Mouse (Mus musculus): ENCODE data around the gene Mgll. TPM values are rescaled to one million over a fixed set of nuclear protein-coding genes. Genes with fewer than 3 reads are reported as not detected.

Gene Mgll
- polyA plus RNA-seq, 1 experiment from 2014 or later: 4.4 TPM

GRCm38 (mm10) chr6:88746271-88746670 lies 22.1 kb downstream of the Mgll start:
- no peak for DNase-seq (ENCODE audit: low spot score)
- ATAC-seq (replicated peaks; ENCODE audit: low FRiP score): no peak
- Histone ChIP-seq H3K36me3 (ENCODE audit: control insufficient read depth, insufficient read depth, low read length) (no peaks in the 10 kb centered on the region), H3K27ac (ENCODE audit: low read depth, low read length) (no peak overlapping the region), H3K9me3 (ENCODE audit: control insufficient read depth, low read length) (no peaks in the 10 kb centered on the region), H3K4me1 (replicated peaks; ENCODE audit: control insufficient read depth, insufficient read depth, low read length) (no peaks in the 10 kb centered on the region), H3K4me3 (ENCODE audit: low read depth, low read length) (no peak overlapping the region), H3K4me2 (ENCODE audit: low read depth, low read length, severe bottlenecking) (no peak overlapping the region), H3K9ac (ENCODE audit: low read length) (no peak overlapping the region), H3K27me3 (ENCODE audit: control insufficient read depth, insufficient read depth, low read length) (no peaks in the 10 kb centered on the region)
- 85% methylated on average over 8 of the region's 8 CpGs for WGBS

DNA sequence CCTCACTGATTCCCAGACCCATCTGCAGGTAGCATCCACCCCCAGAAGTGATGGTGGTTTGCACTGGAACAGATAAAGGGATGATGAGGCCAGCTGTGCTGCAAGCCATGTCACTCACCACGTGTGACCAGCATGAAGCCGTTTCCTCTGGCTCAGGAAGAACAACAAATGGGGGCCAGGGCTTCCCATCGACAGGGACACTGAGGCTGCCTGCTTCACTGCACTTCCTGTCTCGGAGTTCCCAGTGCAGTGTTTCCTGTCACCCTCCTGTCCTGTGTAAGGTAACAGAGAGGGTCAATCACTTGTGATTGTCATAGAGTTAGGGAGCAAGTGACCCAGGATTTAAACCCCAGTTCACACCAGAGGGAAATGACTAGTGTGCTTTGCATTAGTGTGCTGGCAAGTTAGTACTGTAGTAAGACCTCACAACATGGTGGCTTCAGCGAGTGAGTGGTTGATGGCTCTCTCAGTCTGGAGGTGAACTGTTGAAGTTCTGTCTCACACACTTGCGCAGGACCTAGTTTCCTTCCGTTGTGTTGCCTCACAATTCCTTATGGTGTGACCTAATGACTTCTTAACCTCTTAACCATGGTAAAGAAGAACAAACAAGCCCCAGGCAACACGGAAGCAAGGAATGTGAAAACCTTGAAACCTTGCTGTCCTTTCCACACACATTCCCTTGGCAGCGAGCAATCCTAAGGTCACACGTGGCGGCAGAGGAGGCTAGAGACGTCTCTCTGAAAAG lies 23.3 kb downstream of the Mgll start:
- no peaks in the 10 kb centered on the region for H3K36me3 ChIP-seq (ENCODE audit: control insufficient read depth, insufficient read depth, low read length)
- no peak for DNase-seq (ENCODE audit: low spot score)
- no peak overlapping the region for H3K9ac ChIP-seq (ENCODE audit: low read length)
- WGBS: 80% methylated on average over 12 of the region's 12 CpGs
- H3K4me2 ChIP-seq (ENCODE audit: low read depth, low read length, severe bottlenecking): no peak overlapping the region
- no peak for ATAC-seq (replicated peaks; ENCODE audit: low FRiP score)
- no peak overlapping the region for H3K27ac ChIP-seq (ENCODE audit: low read depth, low read length)
- no peaks in the 10 kb centered on the region for H3K4me1 ChIP-seq (replicated peaks; ENCODE audit: control insufficient read depth, insufficient read depth, low read length)
- H3K27me3 ChIP-seq (ENCODE audit: control insufficient read depth, insufficient read depth, low read length): no peaks in the 10 kb centered on the region
- no peak overlapping the region for H3K4me3 ChIP-seq (ENCODE audit: low read depth, low read length)
- H3K9me3 ChIP-seq (ENCODE audit: control insufficient read depth, low read length): no peaks in the 10 kb centered on the region

DNA sequence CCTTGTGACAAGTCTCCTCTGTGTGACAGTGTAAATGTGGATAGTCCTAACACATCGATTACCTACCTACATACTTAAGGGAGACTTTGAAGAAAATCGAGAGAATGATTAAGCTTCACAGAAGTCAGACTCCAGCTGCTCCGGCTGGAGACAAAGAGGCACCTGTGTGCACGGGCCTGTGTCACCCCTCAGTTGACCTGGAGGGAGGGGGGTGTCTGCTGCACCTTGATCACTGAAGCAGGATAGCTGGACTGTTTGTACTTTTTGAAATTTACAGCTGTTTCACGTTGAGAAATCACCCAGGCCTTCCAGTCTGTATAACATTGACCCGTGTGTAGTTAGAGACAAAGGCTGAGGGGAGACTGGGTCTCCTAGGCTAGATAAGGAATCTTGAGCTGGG lies 26.7 kb downstream of the Mgll start:
- no peak for DNase-seq (ENCODE audit: low spot score)
- Histone ChIP-seq H3K4me3 (ENCODE audit: low read depth, low read length) (no peak overlapping the region), H3K27me3 (ENCODE audit: control insufficient read depth, insufficient read depth, low read length) (no peaks in the 10 kb centered on the region), H3K36me3 (ENCODE audit: control insufficient read depth, insufficient read depth, low read length) (no peaks in the 10 kb centered on the region), H3K27ac (ENCODE audit: low read depth, low read length) (no peak overlapping the region), H3K9me3 (ENCODE audit: control insufficient read depth, low read length) (no peaks in the 10 kb centered on the region), H3K4me2 (ENCODE audit: low read depth, low read length, severe bottlenecking) (no peak overlapping the region), H3K9ac (ENCODE audit: low read length) (no peak overlapping the region), H3K4me1 (replicated peaks; ENCODE audit: control insufficient read depth, insufficient read depth, low read length) (0 out of 2 replicates have a peak, but pooled peaks cover 2% of the 10 kb centered on the region)
- WGBS: 69% methylated on average over 6 of the region's 6 CpGs
- ATAC-seq (replicated peaks; ENCODE audit: low FRiP score): no peak

DNA sequence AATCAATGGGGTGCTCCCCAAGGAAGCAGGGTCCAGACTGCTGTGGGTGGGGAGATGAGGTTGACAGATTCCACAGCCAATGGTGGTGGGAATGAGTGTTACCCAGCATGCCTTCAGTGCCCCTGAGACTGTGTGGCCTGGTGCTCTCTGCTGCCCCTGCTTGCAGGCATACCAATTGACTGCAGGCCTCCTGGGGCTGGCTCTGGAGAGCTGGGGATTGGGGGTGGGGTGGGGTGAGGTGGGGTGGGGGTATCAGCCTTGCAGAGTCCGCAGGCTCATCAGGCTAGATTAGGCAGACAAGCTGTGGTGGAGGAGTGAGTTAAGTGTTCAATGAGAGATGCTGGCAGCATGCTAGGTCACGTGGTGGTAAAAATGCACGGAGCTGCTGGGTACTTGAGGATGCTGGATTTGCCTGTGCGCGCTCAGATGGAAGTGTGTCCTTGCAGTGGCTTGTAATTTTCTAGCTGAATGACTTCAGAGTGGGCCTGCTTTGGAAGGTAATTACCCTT lies 28.6 kb downstream of the Mgll start:
- ATAC-seq (replicated peaks; ENCODE audit: low FRiP score) (peak; percentile 61; the same call in 1 of the 2 replicates), DNase-seq (ENCODE audit: low spot score) (no peak)
- Histone ChIP-seq H3K4me2 (ENCODE audit: low read depth, low read length, severe bottlenecking) (no peak overlapping the region), H3K9ac (ENCODE audit: low read length) (no peak overlapping the region), H3K27ac (ENCODE audit: low read depth, low read length) (no peak overlapping the region), H3K4me3 (ENCODE audit: low read depth, low read length) (no peak overlapping the region), H3K36me3 (ENCODE audit: control insufficient read depth, insufficient read depth, low read length) (no peaks in the 10 kb centered on the region), H3K4me1 (replicated peaks; ENCODE audit: control insufficient read depth, insufficient read depth, low read length) (0 out of 2 replicates have a peak, but pooled peaks cover 2% of the 10 kb centered on the region), H3K9me3 (ENCODE audit: control insufficient read depth, low read length) (no peaks in the 10 kb centered on the region), H3K27me3 (ENCODE audit: control insufficient read depth, insufficient read depth, low read length) (no peaks in the 10 kb centered on the region)
- WGBS: 34% methylated on average over 5 of the region's 5 CpGs

- ATAC-seq (replicated peaks; ENCODE audit: low FRiP score): no peak
- no peaks in the 10 kb centered on the region for H3K9me3 ChIP-seq (ENCODE audit: control insufficient read depth, low read length)
- no peak overlapping the region for H3K27ac ChIP-seq (ENCODE audit: low read depth, low read length)
- no peaks in the 10 kb centered on the region for H3K27me3 ChIP-seq (ENCODE audit: control insufficient read depth, insufficient read depth, low read length)
- DNase-seq (ENCODE audit: low spot score): no peak
- H3K4me1 ChIP-seq (replicated peaks; ENCODE audit: control insufficient read depth, insufficient read depth, low read length): 0 out of 2 replicates have a peak, but pooled peaks cover 2% of the 10 kb centered on the region
- no peak overlapping the region for H3K4me3 ChIP-seq (ENCODE audit: low read depth, low read length)
- H3K4me2 ChIP-seq (ENCODE audit: low read depth, low read length, severe bottlenecking): no peak overlapping the region
- no peaks in the 10 kb centered on the region for H3K36me3 ChIP-seq (ENCODE audit: control insufficient read depth, insufficient read depth, low read length)
- H3K9ac ChIP-seq (ENCODE audit: low read length): no peak overlapping the region
- 75% methylated on average over 6 of the region's 6 CpGs for WGBS
Measured at GRCm38 (mm10) chr6:88753578-88753977, 29.4 kb downstream of the Mgll start.

DNA sequence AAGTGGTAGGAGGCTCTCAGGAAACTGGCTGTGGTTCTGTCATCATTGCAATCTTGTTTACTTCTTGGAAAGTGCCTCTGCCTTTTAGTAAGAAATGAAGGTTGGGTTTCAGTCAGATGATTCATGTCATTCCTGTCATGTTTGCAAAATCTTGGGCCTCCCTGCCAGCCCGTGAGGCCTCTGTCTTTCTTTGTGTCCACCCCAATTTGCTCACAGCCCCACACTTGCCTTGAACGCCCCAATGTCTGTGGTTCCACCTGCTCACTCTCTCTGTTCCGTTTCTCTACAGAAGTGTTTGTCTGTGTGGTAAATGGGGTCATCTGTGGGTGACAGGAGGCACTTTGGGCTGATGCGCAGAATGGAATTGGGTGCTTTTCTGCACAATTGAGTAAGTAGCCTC lies 32.8 kb downstream of the Mgll start:
- Histone ChIP-seq H3K27me3 (ENCODE audit: control insufficient read depth, insufficient read depth, low read length) (no peaks in the 10 kb centered on the region), H3K4me2 (ENCODE audit: low read depth, low read length, severe bottlenecking) (no peak overlapping the region), H3K9me3 (ENCODE audit: control insufficient read depth, low read length) (no peaks in the 10 kb centered on the region), H3K36me3 (ENCODE audit: control insufficient read depth, insufficient read depth, low read length) (no peaks in the 10 kb centered on the region), H3K4me1 (replicated peaks; ENCODE audit: control insufficient read depth, insufficient read depth, low read length) (0 out of 2 replicates have a peak, but pooled peaks cover 2% of the 10 kb centered on the region), H3K4me3 (ENCODE audit: low read depth, low read length) (no peak overlapping the region), H3K27ac (ENCODE audit: low read depth, low read length) (no peak overlapping the region), H3K9ac (ENCODE audit: low read length) (no peak overlapping the region)
- no peak for DNase-seq (ENCODE audit: low spot score)
- ATAC-seq (replicated peaks; ENCODE audit: low FRiP score): no peak
- WGBS: 90% methylated on average over 4 of the region's 4 CpGs

DNA sequence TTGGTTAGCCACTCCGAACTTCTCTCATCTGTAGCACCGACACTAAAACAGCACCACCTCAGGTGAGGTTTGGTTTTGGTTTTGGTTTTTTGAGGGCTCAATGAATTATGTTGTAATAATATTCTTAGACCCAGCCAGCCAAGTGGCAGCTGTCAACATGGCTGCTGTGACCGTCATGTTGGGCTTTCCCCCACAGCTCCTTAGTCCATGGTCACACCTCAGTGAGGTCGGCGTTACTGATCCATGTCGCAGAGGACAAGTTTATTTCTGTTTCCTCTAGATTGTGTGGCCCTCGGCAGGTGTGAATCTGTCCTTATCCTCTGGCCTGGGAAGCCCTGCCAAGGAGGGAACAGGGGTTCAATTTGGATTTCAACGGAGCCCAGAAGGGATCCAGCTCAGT lies 33.9 kb downstream of the Mgll start:
- DNase-seq (ENCODE audit: low spot score) (no peak), ATAC-seq (replicated peaks; ENCODE audit: low FRiP score) (no peak)
- Histone ChIP-seq H3K4me3 (ENCODE audit: low read depth, low read length) (no peak overlapping the region), H3K27ac (ENCODE audit: low read depth, low read length) (no peak overlapping the region), H3K9me3 (ENCODE audit: control insufficient read depth, low read length) (no peaks in the 10 kb centered on the region), H3K27me3 (ENCODE audit: control insufficient read depth, insufficient read depth, low read length) (no peaks in the 10 kb centered on the region), H3K36me3 (ENCODE audit: control insufficient read depth, insufficient read depth, low read length) (no peaks in the 10 kb centered on the region), H3K9ac (ENCODE audit: low read length) (no peak overlapping the region), H3K4me2 (ENCODE audit: low read depth, low read length, severe bottlenecking) (no peak overlapping the region), H3K4me1 (replicated peaks; ENCODE audit: control insufficient read depth, insufficient read depth, low read length) (no peaks in the 10 kb centered on the region)
- 87% methylated on average over 8 of the region's 8 CpGs for WGBS

DNA sequence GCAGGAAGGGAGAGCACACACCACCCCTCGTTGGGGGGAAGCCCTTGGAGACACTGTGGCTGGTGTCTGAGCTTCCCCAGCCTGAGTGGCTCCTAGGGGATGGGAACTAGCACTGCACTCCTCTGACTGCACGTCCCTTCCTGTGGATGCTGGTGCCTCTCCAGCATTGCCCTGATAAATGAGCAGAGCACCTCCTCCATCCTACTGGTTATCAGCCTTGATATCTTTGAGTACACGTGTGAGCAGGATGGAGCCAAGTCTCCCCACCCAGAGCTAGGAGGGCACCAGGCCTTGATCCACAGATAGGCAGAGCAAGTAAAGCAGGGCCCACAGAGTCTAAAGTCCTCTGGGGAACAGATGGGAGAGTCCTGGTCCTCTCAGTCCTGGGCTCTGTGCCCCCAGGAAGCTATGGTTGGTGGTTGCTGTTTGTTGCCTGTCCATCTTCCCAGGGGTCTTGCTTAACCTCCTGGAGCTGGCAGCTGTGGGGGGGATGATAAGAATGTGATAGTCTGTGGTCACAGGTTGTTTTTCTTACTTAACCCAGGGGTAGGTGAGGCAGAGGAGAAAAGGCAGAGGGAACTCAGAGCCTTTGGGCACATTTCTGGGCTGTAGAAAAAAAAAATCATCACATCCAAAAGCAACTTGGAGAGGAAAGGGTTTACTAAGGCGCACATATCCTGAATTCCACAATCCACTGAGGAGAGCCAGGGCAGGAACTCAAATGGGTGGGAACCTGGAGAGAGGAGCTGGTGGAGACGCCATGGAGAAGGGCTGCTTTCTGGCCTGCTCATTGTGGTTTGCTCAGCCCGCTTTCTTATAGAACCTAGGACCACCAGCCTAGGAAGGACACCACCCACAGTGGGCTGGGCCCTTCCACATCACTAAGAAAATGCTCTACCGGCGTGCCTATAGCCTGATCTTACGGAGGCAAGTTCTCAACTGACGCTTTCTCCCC lies 34.6 kb downstream of the Mgll start:
- H3K4me2 ChIP-seq (ENCODE audit: low read depth, low read length, severe bottlenecking): no peak overlapping the region
- no peak overlapping the region for H3K4me3 ChIP-seq (ENCODE audit: low read depth, low read length)
- H3K27ac ChIP-seq (ENCODE audit: low read depth, low read length): no peak overlapping the region
- ATAC-seq (replicated peaks; ENCODE audit: low FRiP score) (no peak), DNase-seq (ENCODE audit: low spot score) (no peak)
- H3K36me3 ChIP-seq (ENCODE audit: control insufficient read depth, insufficient read depth, low read length): no peaks in the 10 kb centered on the region
- no peak overlapping the region for H3K9ac ChIP-seq (ENCODE audit: low read length)
- H3K4me1 ChIP-seq (replicated peaks; ENCODE audit: control insufficient read depth, insufficient read depth, low read length): no peaks in the 10 kb centered on the region
- H3K27me3 ChIP-seq (ENCODE audit: control insufficient read depth, insufficient read depth, low read length): no peaks in the 10 kb centered on the region
- 82% methylated on average over 10 of the region's 10 CpGs for WGBS
- H3K9me3 ChIP-seq (ENCODE audit: control insufficient read depth, low read length): no peaks in the 10 kb centered on the region
